Mouse (Mus musculus): ENCODE data around the gene Ezr. TPM values are rescaled to one million over a fixed set of nuclear protein-coding genes. Genes with fewer than 3 reads are reported as not detected.

Ezr gene
- polyA plus RNA-seq, 1 experiment from 2014 or later: 43.6 TPM

DNA sequence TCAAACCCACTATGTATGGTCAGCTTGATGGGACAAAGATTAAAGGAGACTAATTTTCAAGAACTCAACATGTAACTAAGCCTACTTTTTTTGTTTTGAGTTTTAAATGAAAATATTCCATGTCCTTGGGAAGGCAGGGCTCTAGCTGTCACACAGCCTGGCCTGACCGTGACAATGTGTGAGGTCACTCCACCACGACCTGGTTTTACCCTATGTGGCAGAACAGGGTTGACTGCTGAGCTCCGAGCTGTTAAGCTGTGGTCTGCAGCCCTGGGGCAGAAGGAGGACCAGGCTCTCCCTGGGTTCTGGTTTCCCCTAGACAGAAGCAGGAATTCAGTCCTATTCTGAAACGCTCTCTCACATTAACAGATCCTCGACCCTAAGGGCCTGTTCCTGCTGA, 14.8 kb downstream of the Ezr start:
- Histone ChIP-seq H3K4me3 (ENCODE audit: inconsistent target) (no peak overlapping the region), H3K27ac (no peak overlapping the region), H3K79me2 (ENCODE audit: inconsistent target) (peaks cover 100% of the 10 kb centered on the region), H3K36me3 (ENCODE audit: inconsistent target) (no peaks in the 10 kb centered on the region)
- WGBS (ENCODE audit: missing documents): 73% methylated on average over 5 of the region's 5 CpGs

DNA sequence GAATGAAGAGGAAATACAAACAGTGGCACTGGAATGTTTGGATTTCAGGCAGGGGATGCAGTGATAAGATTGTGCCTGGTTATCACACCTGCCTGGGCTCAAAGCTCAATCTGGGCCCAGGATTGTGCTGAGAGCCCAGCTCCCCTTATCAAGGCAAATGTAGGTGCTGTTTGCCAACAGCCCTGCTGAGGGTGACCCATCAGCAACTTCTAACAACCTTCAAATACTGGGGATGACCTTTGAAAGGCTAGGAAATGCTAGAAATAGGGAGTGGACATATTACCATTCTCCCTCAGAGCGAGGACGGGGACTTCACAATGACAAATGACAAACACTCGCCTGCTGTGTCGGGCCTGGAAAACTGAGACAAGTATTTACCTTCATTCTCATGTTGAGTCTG, 15.8 kb downstream of the Ezr start:
- Histone ChIP-seq H3K79me2 (ENCODE audit: inconsistent target) (peaks cover 100% of the 10 kb centered on the region), H3K27ac (no peak overlapping the region), H3K36me3 (ENCODE audit: inconsistent target) (no peaks in the 10 kb centered on the region), H3K4me3 (ENCODE audit: inconsistent target) (no peak overlapping the region)
- 96% methylated on average over 4 of the region's 4 CpGs for WGBS (ENCODE audit: missing documents)

DNA sequence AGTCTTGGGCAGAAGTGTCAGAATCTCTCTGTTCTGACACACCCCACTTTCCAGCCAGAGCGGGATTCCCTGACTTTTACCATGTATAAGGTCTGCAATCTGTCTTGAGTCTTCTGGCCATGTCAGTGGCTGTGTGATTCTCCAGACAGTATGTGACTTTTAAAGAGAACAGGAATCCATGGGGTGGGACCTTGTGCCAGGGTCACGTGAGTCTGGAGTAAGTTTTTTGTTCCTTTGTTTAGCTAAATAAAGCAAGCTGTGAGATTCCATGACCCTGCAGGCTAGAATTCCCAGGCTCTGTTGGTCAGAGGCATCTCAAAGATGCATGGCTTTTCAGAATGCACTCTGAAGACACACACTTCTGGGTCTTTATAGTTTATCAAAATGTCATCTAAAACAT, 16.7 kb downstream of the Ezr start:
- Histone ChIP-seq H3K36me3 (ENCODE audit: inconsistent target) (no peaks in the 10 kb centered on the region), H3K79me2 (ENCODE audit: inconsistent target) (peaks cover 100% of the 10 kb centered on the region), H3K4me3 (ENCODE audit: inconsistent target) (no peak overlapping the region), H3K27ac (no peak overlapping the region)
- 88% methylated on average over 2 of the region's 2 CpGs for WGBS (ENCODE audit: missing documents)

DNA sequence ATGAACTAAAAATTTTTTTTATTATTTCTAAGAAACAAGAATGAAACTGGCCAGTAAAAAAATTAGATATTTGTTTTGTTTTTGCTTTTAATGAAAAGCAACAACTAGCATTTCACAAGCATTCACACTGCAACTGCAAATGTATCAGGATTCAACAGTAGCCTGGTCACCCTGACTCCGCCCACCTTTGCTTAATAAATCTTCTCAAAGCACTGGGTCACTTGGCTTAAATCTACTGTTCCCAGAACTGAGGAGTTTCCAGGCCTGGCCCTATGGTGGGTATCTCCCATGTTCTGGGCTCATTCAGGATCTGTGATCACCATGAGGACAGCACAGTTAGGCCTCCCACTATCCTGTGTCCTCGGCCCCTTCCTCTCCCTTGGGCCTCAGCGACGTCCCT, 17.9 kb downstream of the Ezr start:
- Histone ChIP-seq H3K4me3 (ENCODE audit: inconsistent target) (no peak overlapping the region), H3K27ac (no peak overlapping the region), H3K36me3 (ENCODE audit: inconsistent target) (no peaks in the 10 kb centered on the region), H3K79me2 (ENCODE audit: inconsistent target) (peaks cover 99% of the 10 kb centered on the region)
- WGBS (ENCODE audit: missing documents): 100% methylated on average over 4 of the region's 4 CpGs

DNA sequence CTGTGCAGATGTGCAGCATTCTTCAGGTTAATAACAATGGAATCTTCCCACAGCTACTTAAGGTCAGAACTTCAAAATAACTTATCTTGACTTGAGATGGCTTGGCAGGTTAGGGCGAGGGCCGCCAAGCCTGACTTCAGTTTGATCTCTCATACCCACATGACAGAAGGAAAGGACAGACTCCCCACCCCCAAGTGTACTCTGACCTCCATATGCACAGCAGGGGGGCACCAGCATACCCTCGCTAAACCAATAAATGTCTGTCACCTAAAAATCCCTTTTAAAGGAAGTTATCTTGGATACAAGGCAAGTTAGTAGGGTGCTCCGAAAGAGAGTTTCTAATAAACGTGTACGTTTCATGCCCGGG, 18.4 kb downstream of the Ezr start:
- H3K4me3 ChIP-seq (ENCODE audit: inconsistent target): no peak overlapping the region
- H3K27ac ChIP-seq: no peak overlapping the region
- peaks cover 98% of the 10 kb centered on the region for H3K79me2 ChIP-seq (ENCODE audit: inconsistent target)
- no peaks in the 10 kb centered on the region for H3K36me3 ChIP-seq (ENCODE audit: inconsistent target)
- 95% methylated on average over 7 of the region's 7 CpGs for WGBS (ENCODE audit: missing documents)

DNA sequence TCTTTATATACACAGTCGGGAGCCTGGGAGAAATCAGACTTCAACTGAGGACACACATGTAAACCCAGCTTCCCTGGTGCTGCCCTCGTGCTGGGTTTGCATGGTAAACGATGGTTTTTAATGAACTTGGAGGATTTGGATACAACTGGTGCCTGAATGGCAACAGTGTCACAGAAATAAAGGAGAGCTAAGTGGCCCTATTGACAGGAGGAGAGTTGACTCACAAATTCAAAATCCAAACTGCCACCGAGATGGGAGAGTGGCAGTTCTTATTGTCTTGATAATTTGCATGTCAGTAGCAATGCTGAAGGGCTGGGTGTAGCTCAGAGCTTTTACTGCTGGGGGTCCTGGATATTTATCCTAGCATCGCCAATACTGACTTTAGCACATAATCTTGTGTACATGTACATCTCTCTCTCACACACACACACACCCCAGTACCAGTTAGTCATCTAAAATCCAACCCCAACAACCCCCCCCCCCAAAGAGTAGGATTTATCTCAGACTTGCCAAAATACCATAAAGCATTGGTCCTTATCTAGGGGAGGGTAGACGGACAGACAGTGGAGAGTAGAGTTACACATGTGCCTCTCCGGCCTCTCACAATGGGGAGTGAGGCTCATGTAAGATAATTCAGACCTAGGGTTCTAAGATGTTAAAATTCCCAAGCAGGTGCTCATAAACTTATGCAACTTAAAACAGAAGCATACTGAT, 18.9 kb downstream of the Ezr start:
- Histone ChIP-seq H3K27ac (no peak overlapping the region), H3K79me2 (ENCODE audit: inconsistent target) (peaks cover 93% of the 10 kb centered on the region), H3K36me3 (ENCODE audit: inconsistent target) (no peaks in the 10 kb centered on the region), H3K4me3 (ENCODE audit: inconsistent target) (no peak overlapping the region)
- 89% methylated on average over 7 of the region's 7 CpGs for WGBS (ENCODE audit: missing documents)

DNA sequence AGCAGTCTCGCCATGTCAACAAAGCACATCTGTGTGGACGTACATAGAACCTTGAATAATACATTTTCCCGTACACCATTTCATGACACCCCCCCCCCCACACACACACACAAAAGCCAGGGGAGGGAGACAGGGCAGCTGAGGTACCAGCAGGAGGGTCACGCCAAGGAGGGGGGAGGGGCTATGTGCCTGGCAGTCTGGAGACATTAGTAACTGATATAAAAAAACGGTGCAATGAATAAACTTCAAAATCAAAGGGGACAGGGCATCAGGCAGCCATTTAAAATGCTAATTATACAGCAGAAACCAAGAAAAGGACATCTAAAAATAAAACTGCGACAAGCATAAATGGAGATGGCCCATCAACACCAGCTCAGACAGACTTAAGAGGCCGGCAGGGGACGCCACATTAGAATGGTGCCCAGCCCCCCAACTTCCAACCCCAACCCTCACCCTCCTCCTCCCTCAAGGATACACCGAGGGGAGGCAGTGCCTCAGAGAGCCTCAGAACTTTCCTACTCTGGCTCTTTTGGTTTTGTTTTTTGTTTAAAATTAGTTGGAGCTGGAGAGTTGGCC, 22.8 kb downstream of the Ezr start:
- Histone ChIP-seq H3K36me3 (ENCODE audit: inconsistent target) (peaks cover 7% of the 10 kb centered on the region; the same call in 1 of the 2 replicates), H3K4me3 (ENCODE audit: inconsistent target) (no peak overlapping the region), H3K27ac (no peak overlapping the region), H3K79me2 (ENCODE audit: inconsistent target) (peaks cover 54% of the 10 kb centered on the region)
- WGBS (ENCODE audit: missing documents): 93% methylated on average over 9 of the region's 9 CpGs

DNA sequence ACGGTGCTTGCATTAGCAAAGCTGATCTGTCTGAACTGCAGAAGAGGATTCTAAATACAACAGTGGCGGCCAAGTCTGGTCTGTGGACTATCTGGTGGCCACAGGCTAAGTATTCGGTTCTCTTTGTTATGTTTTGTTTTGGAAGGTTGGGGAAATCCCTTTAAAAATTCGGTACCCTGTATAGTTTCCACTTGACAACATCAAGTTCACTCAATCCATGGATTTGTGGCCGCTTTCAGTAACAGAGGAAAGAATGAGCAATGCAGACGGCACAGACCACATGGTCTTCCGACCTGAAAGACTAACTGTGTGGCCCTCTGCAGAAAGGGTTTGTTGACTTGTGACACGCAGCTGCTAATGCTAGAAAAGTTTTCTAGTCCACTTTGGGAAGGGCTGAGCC, 23.7 kb downstream of the Ezr start:
- peaks cover 17% of the 10 kb centered on the region; the same call in 1 of the 2 replicates for H3K36me3 ChIP-seq (ENCODE audit: inconsistent target)
- WGBS (ENCODE audit: missing documents): 94% methylated on average over 8 of the region's 8 CpGs
- peaks cover 45% of the 10 kb centered on the region for H3K79me2 ChIP-seq (ENCODE audit: inconsistent target)
- no peak overlapping the region for H3K27ac ChIP-seq
- H3K4me3 ChIP-seq (ENCODE audit: inconsistent target): no peak overlapping the region

DNA sequence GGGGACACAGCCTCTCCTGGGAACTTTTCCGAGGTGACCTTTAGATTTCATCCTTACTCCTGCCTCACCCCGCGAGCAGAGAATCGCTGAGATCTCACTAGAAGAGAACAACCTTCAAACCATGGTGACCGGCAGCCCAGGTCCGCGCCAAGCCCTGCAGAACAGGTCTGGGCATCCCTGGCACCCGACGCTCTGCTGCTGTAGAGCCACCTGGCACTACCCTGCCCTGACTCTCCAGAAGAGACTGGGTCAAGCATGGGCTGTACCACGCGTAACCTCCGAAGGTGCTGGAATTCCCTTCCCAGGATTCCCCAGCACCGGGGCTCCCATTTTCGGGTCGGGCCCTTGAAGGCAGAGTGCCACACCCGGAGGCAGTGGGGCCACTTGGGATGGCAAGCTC, 24.7 kb downstream of the Ezr start:
- Histone ChIP-seq H3K27ac (no peak overlapping the region), H3K4me3 (ENCODE audit: inconsistent target) (no peak overlapping the region), H3K79me2 (ENCODE audit: inconsistent target) (peaks cover 35% of the 10 kb centered on the region), H3K36me3 (ENCODE audit: inconsistent target) (peaks cover 26% of the 10 kb centered on the region; the same call in 1 of the 2 replicates)
- WGBS (ENCODE audit: missing documents): 97% methylated on average over 16 of the region's 16 CpGs

DNA sequence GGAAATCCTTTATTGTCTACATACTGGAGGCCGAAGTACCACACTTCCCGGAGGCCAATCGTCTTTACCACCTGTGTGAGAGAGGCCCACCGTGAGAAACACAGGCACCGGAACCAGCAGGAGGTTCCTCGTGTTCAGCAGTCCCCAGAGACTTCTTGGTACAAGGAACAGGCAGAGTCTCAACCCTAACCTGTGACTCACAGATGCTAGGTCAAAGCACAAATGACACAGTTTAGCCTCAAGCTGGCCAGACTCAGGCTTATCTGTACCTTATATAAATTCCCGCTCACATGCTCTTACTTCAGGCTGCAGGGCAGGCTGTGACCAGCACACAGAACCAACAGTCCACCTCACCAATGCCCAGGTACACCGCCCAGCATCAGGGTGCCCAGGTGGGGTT, 26.7 kb downstream of the Ezr start:
- peaks cover 44% of the 10 kb centered on the region for H3K36me3 ChIP-seq (ENCODE audit: inconsistent target)
- H3K27ac ChIP-seq: no peak overlapping the region
- H3K4me3 ChIP-seq (ENCODE audit: inconsistent target): no peak overlapping the region
- H3K79me2 ChIP-seq (ENCODE audit: inconsistent target): peaks cover 15% of the 10 kb centered on the region
- 93% methylated on average over 8 of the region's 8 CpGs for WGBS (ENCODE audit: missing documents)

DNA sequence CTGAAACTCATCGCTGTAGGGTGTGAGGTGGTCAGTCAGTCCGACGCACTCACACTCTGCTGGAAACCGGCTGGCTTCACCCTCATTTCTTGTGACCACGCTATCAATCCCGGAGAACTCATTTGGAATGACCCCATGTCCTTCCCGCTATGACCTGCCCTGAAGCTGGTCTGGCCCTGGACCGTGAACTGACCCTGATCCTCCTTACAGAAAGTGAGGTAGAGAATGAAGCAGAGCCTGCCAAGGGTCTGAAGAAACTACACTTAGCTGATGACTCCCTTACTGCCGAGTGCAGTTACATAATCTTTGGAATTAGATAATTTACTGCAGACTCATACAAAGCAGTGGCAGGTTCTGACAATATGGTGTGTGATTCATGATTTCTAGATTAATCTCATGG, 27.4 kb downstream of the Ezr start:
- 98% methylated on average over 9 of the region's 9 CpGs for WGBS (ENCODE audit: missing documents)
- Histone ChIP-seq H3K79me2 (ENCODE audit: inconsistent target) (peaks cover 9% of the 10 kb centered on the region; the same call in 1 of the 2 replicates), H3K4me3 (ENCODE audit: inconsistent target) (no peak overlapping the region), H3K27ac (no peak overlapping the region), H3K36me3 (ENCODE audit: inconsistent target) (peaks cover 44% of the 10 kb centered on the region)

DNA sequence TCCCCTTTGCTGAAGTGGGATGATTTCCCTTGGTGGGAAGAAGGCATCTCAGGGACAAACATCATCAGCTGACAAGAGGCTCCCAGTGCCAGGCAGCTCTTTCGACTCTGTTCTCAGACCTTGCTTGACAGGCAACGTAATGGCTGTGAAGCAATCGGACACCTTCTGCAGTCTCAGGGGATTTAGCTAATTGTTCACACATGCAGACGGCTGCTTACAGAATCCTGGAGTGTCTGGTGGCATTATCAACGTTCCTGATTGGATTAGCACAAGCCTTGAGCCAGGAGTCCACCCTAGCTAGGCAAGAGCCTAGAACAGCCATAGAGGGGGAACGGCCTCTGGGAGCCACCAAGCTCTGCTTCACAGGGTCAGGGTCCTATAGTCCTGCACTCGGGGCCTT, 30.2 kb downstream of the Ezr start:
- Histone ChIP-seq H3K4me3 (ENCODE audit: inconsistent target) (no peak overlapping the region), H3K79me2 (ENCODE audit: inconsistent target) (no peaks in the 10 kb centered on the region), H3K36me3 (ENCODE audit: inconsistent target) (peaks cover 44% of the 10 kb centered on the region), H3K27ac (no peak overlapping the region)
- 97% methylated on average over 7 of the region's 7 CpGs for WGBS (ENCODE audit: missing documents)

DNA sequence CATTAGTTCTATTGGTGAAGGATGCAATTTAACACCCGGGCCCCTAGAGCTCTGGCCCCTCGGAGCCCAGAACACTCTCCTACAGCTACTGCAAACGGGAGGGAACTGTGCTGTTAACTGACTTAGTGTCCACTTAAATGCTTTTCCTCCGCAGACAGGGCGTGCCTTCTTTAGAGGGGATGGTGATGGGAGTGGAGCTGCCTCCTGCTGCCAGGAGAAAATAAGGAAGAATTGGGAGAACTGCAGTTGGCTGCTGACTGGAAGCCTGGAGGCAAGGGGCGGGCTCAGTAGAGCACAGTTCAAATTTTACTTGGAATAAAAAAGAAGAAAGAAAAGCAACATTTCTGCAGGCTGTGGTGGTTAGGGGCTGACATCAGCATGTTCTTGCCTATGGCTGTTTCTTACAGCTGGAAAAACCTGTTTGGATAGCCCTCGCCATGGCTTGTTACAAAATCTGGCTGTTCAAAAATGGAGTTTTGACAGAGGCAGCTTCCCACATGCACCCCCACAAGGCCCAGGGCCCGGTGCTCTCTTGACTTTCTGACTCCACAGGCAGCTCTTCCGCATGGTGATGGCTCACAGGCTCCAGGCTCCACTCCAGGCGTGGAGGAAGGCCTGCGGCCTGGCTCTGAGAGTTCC, 31.2 kb downstream of the Ezr start:
- over 99% methylated on average over 11 of the region's 11 CpGs for WGBS (ENCODE audit: missing documents)
- H3K36me3 ChIP-seq (ENCODE audit: inconsistent target): peaks cover 44% of the 10 kb centered on the region

DNA sequence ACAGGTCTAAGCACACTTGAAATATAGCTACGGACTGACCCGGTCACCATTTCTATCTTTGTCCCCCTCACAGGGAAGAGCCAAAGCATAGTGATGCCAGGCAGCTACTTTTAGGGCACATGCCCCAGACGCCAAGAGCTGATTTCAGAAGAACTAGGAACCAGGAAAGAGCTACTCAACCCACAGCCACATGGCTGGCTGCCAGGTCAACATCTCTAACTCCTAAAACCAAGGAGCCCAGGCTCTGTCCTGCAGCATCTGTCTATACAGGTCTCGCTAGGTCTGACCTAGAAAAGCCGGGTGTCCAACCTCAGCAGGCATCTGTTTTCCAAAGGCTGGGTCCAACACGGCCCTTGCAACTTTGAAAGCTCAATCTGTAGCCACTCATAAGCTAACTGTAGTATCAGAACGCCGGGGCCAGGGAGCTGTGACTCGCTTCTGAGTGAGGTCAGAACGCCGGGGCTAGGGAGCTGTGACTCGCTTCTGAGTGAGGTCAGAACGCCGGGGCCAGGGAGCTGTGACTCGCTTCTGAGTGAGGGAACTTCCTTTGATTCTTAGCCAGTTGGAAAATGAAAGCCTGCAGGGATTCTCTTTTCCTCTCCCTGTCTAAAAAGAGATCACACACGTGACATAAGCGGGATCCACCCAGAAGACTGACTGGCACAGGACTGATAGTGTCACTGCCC, 33.7 kb downstream of the Ezr start:
- peaks cover 29% of the 10 kb centered on the region for H3K36me3 ChIP-seq (ENCODE audit: inconsistent target)
- H3K4me3 ChIP-seq (ENCODE audit: inconsistent target): no peak overlapping the region
- no peak overlapping the region for H3K27ac ChIP-seq
- H3K79me2 ChIP-seq (ENCODE audit: inconsistent target): no peaks in the 10 kb centered on the region
- 41% methylated on average over 17 of the region's 17 CpGs for WGBS (ENCODE audit: missing documents)

More for the DNA sequence above, 31.2 kb downstream of the Ezr start:
- Histone ChIP-seq H3K79me2 (ENCODE audit: inconsistent target) (no peaks in the 10 kb centered on the region), H3K4me3 (ENCODE audit: inconsistent target) (no peak overlapping the region), H3K27ac (no peak overlapping the region)

DNA sequence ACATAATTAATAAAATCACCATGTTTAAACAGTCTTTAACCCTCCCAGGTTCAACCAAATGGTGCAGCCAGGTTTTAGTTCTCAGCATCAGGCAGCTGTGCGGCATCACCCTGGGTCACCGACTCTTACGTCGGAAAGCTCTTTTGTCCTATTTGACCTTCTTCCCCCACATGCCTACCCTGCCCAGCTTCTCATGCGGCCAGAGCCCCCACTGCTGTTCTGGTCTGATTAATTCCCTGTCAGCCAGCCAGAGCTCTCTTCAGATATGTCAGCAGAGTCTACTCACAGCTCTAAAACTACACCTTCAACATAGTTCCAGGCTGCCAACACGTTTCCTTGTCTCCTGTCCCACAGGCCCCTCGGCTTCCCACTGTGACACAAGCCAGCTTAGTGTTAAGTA, 35.1 kb downstream of the Ezr start:
- Histone ChIP-seq H3K4me3 (ENCODE audit: inconsistent target) (no peak overlapping the region), H3K79me2 (ENCODE audit: inconsistent target) (no peaks in the 10 kb centered on the region), H3K27ac (no peak overlapping the region), H3K36me3 (ENCODE audit: inconsistent target) (peaks cover 15% of the 10 kb centered on the region)
- 98% methylated on average over 7 of the region's 7 CpGs for WGBS (ENCODE audit: missing documents)
